Mouse (Mus musculus): ENCODE results near the gene Ecm2.
A peak's percentile ranks its signal among the peaks of the same experiment; 100 is the strongest.

The Ecm2 gene

DNA sequence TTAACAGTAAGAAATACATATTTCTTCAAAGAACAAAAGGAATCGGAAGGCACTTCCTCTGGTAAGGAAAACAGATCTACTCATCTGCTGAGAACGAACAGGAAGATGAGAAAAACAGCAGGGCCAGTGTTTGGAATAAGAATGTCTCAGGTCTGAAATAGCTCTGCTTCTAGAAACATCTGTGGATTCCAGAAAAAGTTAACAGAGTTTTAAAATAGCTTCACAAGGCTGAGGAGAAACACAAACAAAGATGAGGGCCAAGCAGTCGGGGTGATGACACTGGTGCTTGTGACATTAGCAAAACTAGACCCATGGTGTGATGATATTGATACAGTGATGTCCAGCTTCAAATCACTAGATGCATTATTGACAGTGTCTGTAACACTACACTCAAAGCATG lies 2.6 kb downstream of the Ecm2 start:
- DNase-seq (ENCODE audit: low read depth), result no peak

DNA sequence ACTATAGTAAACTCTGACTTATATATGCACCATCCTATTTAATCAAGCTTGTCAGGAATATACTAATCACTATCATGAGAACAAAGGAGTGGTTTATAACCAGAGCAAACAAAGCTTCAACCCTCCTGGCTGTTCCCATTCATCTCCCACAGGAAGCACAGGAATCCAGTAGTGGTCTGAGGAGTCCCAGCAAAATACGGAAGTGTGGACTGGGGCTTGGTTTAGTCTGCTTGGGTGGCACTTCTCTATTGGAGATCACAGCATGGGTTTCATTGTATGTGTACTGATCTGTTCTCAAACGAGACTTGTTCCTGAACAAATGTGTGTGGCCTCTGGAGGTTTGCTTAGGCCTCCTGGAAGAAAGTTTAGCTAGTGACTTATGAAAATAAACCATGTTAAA lies 14.2 kb downstream of the Ecm2 start:
- DNase-seq (ENCODE audit: low read depth), result no peak

DNA sequence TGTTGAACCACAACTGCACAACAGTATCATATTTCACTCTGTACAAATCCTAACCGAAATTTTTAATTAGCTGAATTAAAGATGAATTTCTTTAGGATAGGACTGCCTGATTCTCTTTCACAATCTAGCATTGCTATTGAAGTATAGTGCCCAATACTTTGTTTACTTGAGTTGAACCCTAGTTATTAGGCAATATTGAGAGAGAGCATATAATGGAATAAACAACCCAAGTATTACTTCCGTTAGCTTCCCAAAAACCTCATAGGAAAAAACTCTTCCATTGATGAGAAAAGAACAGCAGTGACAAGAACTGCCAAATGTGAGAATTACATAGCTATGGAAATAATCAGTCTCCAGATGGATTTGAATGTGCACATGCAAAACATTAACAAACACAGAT lies 21.6 kb downstream of the Ecm2 start:
- no peak for DNase-seq (ENCODE audit: low read depth)

DNA sequence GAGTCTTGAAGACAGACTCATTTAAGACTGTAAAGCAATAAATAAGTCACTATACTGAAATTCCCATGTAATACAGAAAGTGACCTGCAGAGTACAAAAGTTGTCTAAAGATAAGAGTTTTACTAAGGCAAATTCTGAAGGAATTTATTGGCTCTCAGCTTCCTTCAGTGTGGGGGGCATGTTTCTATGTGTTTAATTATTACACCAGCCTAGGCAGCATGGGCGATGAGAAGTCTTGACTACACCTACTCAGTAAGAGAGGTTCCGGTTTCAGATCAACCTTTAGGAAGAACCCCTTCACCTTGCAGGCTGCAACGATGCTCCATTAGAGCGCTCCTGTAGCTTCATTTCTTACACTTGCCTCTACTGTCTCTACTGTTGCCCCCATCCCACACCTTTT lies 26.0 kb downstream of the Ecm2 start:
- DNase-seq (ENCODE audit: low read depth), result no peak

DNA sequence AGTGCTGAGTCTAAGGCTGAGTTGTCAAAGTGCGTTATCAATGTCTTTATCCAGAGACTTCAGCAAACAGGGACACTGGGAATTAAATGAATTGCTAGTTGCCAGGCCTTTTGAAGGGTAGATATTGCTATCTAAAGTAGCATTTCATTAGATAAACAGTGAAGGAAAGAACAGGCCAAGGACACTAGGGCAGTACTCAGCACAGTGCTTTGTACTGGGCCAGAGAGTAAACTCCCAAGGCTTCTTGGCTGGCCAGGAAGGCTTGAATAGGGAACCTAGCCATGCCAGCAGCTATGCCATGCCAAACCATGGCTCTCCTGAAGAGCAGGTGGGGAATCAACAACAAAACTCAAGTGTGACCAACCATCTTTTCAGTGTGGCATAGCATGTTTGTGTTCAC lies 32.3 kb downstream of the Ecm2 start:
- no peak for DNase-seq (ENCODE audit: low read depth)

DNA sequence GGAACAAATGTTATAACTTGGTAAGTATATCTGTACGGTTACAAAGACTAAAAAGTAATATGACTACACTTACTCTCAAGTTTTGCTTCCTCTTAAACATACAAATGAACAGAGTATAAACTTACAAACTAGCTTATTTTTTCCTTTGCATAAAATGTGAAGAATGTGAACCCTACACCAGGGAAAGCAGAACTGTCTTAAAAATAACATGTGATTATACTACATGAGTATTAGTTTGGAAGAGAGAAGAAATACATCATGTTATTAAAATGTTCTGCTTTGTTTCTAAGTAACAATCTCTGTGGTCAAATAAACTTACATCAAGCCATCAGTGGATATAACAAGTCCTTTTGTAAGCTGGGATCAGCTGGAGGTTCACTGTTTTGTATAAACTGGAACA lies 34.1 kb downstream of the Ecm2 start:
- no peak for DNase-seq (ENCODE audit: low read depth)

DNA sequence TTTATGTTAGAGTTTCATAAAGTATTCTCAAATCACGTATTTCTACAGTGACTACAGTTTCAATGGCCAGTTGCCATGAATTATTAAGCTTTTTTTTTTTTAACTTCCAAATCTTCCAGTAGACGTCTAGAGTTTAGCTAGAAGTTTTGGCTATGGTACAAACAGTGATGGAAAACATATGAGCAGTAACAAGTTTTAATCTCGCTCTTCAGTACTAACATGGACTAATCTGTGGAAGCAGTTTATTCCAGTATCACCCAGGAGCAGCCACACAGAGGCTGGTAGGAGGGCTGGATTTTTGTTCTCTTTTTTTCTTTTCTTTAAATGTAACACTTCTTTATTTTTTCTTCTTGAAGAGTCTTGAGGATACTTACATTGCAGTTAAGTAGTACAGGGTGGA lies 39.7 kb downstream of the Ecm2 start, which contains the start of gene Aspn:
Gene Aspn, plus strand, starts transcription at position 165 of the 400 bp plus-strand sequence.
- DNase-seq (ENCODE audit: low read depth), result no peak

DNA sequence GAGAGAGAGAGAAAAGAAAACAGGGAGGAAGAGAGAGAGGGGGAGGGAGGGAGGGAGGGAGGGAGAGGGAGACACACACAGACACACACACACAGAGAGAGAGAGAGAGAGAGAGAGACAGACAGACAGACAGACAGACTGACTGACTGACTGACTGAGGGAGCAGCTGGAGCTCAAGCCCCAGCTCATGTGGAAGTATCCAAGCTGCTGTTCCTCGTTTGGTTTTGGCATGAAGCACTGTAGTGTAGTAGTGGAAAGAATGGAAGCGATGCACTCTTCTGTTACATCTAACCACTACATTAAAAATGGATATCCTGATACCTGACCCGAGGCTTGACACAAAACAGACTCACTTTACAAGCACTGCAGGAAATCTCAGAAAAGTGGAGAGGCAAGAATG lies 41.0 kb downstream of the Ecm2 start:
- no peak for DNase-seq (ENCODE audit: low read depth)

DNA sequence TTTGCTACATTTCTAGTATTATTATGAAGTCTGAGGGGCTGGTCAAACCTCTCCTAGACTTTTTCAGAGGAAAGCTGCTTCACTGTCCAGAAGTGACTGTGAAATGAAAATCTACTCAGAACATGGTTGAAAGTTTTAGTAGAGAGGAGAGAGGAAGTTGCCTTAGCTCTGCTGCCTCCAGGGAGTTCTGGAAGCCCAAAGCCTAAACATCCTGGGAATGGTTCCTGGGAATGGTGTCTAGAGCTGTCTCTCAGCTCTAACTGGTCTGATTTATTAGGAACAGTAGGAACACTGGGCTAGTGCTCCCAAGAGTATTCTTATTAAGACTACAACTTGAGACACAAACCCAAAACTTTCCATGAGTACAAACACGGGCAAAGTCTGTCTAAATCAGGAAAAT lies 41.9 kb downstream of the Ecm2 start:
- DNase-seq (ENCODE audit: low read depth), result no peak

DNA sequence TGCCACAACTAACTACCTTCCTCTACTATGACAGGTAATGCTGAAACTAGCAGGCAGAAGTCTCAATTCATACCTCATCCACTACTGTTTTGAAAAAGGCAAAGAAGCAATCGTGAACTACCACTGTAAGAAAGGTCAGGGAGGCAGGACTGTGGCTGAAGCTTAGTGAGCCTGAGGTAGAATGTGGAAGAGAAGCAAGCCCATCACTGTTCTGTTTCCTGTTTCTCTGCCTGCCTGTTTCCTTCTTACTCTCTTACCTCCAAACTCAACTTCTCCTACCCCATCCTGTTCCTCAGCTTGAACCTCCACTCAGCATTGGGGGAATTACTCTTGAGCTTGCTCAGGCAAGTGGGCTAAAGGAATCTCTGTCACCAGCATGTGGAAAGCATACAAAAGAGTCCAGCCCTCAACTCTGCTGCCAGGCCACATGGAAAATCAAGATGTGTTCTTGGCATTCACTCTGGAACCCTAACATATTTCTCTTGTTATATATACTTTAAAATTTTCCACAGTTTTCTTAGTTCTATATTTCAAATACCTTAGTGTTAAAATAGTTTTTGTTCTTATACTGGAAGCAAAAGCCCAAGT lies 43.0 kb downstream of the Ecm2 start:
- DNase-seq (ENCODE audit: low read depth), result peak; percentile 5

DNA sequence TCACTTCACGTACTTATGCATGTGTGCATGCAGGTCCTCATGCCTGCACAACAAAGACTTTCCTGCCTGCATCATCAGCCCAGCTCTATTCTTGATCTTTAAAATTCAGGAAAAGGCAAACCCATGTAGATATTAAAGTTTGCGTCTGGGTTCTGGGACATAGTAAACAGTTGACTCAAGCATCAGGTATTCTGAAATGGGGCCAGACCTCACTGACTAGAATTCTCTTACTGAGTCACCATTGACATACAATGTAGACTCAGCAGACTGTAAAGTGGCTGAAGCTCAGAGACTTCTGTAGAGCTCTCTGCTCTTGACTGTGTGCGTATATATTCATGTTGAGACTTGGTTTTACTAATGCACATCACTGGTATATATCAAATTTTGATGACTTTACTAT lies 45.0 kb downstream of the Ecm2 start:
- no peak for DNase-seq (ENCODE audit: low read depth)

DNA sequence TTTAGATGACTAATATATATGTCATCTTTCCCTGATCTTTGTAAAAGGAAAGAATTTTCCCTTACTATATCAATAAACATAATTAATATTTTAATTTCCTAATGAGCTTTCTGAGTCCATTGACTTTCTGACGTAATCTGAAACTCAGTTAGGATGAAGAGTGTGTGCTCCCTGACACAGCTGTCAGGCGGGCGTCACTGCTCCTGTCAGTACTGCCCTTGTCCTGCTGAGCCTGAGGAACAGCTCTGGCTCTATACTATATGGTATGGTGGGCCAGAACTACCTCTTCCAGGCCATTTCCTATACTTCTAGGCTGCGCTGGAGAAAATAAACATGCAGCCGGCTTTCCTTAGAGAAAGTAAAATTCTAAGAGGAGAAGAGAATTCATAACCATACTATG lies 49.9 kb downstream of the Ecm2 start:
- DNase-seq (ENCODE audit: low read depth), result no peak

DNA sequence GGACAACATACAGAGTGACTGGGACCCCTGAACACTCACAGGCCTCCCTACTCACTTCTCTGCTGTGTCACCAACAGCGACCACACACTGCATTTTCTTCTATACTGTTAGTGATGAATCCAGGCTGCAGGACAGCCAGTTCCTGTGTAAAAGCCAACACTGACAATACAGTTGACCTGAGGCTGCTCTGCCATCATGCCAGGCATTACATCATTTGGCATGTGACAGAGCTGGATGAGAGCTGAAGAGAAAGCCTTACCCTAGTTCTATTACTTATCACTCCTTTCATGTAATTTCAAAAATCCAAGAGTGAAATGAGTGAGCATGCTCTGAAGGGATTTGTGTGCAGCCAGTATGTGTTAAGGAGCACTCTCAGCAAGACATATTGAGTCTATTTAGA lies 51.6 kb downstream of the Ecm2 start:
- DNase-seq (ENCODE audit: low read depth), result peak; percentile 6

DNA sequence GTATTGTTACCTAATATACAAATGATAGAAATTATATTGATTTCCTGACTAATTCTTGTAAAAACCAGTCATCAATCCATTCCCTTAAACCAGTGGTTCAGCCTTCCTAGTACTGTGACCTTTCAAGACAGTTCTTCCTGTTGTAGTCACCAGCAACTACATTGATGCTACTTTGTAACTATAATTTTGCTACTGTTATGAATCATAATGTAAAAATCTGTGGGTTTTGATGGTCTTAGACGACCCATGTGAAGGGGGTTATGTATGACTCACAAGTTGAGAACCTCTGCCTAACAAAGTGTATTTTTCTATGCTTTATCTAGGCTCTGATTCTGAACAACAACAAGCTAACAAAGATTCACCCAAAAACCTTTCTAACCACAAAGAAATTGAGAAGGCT lies 52.3 kb downstream of the Ecm2 start:
- DNase-seq (ENCODE audit: low read depth), result peak; percentile 37

DNA sequence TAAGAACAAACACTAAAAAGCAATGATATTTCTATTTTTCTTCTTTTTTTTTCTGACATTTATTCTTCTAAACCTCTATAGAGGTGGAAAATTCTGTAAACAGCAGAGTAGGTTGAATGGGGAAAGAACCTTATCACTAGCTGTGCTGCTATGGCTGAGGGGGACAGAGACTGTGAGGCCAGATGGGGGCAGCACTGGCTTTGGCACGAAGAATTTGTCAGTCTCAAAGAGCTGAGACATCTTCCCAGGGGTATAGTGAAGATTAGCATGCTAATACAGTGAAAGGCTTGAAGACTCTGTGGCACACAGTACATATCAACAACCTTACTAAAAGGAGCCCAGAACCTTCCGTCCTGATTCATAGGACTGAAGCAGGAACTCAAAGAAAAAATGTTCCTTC lies 54.6 kb downstream of the Ecm2 start:
- DNase-seq (ENCODE audit: low read depth), result peak; percentile 27

DNA sequence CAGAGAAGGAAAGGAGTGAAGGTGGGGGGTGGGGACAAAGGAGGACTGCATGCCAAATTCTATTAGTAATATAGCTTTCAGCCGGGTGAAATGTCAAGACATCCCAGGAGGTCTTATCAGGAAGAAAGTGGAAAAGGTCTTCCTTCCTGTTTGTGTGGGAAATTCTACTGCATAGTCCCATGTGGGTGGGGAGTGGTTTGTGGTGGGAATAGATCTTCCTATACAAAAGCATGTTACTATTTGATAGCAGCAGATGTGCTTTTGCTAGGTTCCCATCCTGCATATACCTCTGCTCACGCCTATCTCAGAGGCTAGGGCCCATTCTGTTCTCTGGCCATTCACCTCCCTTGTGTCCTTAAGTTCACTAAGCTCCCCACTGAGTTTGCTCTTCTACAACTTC lies 56.3 kb downstream of the Ecm2 start:
- DNase-seq (ENCODE audit: low read depth), result no peak

DNA sequence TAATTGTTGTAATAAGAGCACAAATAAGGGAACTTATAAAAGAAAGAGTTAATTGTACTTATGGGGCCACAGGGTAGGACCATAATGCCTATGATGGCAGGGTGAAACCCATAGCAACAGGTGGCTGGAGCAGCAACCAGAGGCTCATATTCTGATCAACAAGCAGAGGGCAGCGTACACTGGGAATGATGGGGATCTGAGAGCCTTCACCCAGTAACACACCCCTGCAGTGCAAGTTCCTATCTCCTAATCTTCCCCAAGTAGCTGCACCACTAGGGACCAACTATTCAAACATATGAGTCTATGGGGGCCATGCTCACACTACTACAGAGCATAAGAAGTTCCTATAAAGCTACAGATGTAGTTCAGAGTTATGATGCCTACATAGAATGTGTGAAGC lies 59.7 kb downstream of the Ecm2 start:
- DNase-seq (ENCODE audit: low read depth), result no peak

DNA sequence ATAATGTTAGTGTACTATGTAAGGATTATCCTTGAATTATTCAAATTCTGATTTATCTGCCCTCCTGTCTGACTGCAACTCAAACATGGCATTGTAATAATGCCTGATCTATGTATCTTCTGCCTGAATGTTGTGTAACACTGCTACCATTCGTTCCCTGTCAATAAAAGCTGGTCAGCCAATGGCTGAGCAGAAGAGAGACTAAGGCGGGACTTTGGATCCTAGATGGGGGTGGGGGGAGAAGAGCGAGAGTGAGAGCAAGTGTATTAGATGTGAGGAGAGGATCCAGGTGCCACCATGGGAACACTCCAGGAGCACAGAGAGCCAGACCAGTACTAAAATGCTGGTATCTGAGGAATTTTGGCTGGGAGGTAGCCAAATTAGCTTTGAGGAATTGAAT lies 65.8 kb downstream of the Ecm2 start:
- DNase-seq (ENCODE audit: low read depth), result no peak

DNA sequence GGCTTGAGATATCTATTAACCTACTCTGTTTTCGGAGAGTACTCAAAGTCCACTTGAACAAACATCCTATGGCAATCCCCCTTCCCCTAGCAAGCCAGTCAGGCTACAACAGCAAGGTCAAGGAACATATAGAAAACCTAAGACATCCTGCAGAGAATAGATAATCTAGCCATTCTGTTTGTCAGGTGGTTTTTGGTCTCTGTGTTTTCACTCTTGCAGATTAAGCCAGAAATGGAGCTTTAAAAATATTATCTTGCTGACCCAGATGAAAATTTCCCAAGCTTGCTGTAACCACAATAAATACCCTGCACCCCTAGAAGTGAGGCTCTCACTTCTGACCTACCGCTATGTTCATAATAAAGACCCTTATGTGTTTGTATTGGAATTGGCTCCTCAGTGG lies 66.8 kb downstream of the Ecm2 start:
- DNase-seq (ENCODE audit: low read depth), result no peak

DNA sequence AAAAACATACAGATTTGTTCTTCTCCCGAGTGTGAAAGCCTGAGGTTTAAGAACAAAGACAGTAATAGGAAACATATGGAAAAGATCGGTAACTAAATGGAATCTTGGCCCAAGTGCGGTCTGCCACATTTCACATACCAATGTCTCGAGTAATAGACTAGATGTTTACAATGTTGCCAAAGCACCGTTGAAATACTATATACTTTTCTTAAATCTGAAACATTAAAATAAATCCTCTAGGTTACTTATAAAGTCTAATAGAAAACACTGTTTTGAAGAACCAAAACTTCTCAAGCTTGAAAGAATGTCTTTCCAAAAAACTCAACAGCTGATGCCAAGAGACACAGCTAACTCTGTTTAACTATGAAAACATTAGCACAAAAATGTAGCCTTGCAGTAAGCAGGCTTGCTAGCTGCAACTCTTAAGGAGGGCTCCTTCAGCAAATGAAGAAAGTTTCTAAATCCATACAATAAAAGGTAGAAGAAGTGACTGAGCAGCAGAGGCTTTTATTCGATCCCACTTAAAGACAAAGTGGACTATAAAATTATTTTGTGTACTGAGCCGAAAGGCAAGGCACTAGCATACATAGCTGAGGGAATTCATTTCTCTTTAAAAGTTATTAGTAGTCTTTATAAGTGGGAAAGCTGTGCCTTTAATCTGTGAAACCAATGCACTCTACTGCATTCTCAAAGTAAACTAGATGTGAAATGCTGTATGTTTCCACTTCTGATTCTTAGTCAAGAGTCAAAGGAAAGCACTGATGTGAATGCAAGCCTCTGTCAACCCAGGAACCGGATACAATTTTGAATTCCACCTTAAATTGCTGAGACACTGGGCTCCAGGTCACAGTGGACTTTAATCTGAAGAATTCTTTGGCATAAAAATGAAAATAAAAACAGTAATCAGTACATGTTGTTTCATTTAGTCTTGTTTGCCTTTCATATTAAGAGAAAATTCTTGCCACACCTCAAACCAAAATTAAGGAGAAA lies 77.2 kb downstream of the Ecm2 start, which contains the start of gene Omd:
Gene Omd, plus strand, starts transcription at position 922 of the 990 bp plus-strand sequence.
- no peak for DNase-seq (ENCODE audit: low read depth)
